Mouse (Mus musculus): ENCODE measurements at regions not wholly inside any gene's neighbourhood (a gene's known extent, or its start where the extent isn't known, plus 50 kb on each side); places are given as distances from the start of the nearest gene placed in this dataset.
A peak's percentile ranks its signal among the peaks of the same experiment; 100 is the strongest.
"Not testable (repeated sequence)": the region's sequence is repeated elsewhere in the genome, so short reads cannot be mapped to it uniquely, and the experiment has no call there.

DNA sequence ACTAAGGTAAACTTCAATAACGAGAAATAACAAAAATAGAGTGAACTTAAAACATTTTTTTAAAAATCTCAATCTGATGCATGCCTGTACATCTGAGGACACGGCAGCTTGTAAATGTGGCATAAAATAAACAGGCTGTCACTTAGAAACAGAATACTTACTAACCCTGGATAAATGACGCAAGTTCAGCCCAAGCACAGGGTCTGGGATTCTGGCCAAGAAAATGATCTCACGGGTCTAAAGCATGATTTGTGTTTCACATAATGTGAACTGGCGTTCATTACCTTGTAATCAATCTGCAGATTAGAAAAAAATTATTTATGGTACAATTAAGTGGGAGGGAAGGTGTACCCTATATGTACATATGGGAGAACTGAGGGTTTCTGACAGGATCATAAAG is 512.1 kb upstream of the Vrk2 start:
- no peak for DNase-seq

- no peak for DNase-seq
Measured at GRCm38 (mm10) chr11:27102906-27103305, 509.1 kb upstream of the Vrk2 start.

GRCm38 (mm10) chr11:27102045-27102444 is 508.2 kb upstream of the Vrk2 start:
- no peak for DNase-seq

GRCm38 (mm10) chr11:27096615-27097014 is 502.8 kb upstream of the Vrk2 start:
- DNase-seq, result no peak

DNA sequence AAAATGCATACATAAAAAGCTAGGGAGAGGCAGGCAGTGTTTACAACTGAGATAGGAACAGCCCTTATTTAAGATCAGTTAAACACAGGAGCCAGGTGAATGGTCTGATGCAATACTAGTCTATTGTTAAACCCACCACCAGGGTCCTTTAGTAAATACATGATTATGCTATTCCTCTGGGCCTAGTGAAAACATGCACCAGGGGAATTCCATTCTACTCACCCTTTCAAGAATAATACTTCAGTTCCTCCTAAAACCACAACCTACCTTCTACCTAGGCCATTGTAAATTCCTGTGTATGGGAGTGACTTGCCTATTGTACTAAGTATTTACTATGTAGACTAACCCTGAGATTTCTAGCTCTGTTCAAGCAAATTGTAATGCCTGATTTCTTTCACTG is 501.7 kb upstream of the Vrk2 start:
- not testable (repeated sequence) for DNase-seq

DNA sequence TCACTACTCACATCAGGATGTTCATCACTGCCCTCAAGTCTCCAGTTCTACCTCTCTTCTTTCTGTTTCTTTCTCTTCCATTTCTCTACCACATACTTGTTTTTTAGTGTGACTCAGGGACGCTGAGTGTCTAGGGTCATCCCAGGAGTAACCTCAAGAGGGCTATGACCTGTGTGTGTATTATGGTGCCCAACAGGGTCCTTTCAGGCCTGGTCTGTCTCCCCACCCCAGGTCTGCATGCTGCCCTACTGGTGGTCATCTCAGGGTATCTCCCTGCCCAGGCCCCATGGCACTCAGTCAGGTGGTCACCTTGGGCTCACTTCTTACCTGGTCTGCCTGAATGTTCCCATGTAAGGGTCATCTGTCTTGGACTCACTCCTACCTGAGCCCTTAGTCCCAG is 492.7 kb upstream of the Vrk2 start:
- DNase-seq, result no peak

DNA sequence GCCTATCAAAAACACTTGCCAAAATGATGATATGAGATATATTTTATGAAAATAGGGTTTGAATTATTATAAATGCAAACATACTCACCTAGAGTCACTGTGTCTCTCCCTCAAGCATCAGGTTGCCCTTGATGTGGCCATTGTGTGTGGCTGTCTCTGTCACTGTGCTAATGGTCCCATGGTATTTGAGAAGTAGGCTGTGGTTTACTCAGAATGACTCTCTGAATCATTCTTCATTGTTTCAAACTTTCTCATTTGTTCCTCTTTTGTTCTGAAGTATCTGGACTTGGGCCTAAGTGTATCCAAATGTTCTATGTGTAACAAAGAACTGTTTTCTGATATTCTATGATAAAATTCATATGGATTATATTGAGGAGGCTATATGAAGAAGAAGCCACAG is 487.4 kb upstream of the Vrk2 start:
- DNase-seq, result no peak

DNA sequence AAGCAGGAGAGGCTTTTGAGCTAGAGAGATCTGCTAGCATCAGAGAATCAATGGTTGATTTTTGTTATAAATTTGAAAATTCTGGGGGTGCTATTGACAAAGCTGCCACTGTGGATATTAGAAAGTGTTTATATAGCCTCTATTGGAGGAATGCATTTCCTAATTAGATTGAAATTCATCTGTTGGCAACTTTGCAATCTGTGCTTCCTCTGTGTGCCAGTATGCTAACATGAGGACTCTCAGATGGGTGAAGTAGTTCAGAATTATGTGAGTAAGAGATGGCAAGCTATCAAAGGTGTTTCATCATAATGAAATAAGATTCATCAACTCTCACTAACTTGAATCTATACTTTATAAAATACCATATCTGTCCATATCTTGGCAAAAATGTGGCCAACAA is 476.6 kb upstream of the Vrk2 start:
- DNase-seq, result no peak

- DNase-seq, result no peak
Measured at GRCm38 (mm10) chr11:27027243-27027852, 433.5 kb upstream of the Vrk2 start.

DNA sequence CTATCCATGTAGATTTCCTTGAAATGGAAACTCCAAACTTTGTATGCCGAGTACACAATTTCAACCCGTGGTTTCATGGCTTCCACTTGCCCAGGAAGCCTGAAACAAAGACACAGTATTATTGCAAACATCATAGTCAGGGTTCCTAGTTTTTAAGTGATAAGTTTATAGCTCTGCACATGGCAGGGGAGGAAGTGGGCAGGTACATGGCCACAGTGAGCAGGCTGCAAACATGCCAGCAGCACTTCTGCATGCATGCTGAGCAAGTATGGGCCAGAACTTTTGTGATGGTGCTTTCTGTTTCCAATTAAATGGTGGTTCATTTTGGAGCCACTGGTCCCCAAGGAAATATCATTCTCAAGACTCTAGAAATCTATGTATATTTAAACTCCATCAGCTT is 431.7 kb upstream of the Vrk2 start:
- DNase-seq, result no peak

GRCm38 (mm10) chr11:26996292-26997099 is 402.7 kb upstream of the Vrk2 start:
- DNase-seq, result no peak

DNA sequence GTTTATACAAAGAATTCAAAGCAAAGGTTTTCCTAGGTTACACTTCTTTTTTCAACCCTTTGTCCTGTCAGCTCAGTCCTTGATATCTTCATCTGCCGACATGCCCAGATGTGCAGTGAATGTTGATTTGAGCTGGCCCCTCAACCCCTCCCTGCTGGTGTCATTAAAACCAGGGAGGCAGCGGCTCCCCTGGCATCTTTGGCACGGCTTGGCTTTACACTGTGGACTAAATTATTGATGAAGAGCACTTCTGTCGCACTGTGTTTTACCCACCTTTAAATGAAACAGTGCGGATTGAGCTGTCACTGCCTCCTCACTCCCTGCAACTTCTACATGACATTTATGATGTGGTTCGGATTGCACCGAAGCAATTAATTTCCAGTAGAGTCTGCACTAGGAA is 387.4 kb upstream of the Vrk2 start:
- DNase-seq, result no peak

DNA sequence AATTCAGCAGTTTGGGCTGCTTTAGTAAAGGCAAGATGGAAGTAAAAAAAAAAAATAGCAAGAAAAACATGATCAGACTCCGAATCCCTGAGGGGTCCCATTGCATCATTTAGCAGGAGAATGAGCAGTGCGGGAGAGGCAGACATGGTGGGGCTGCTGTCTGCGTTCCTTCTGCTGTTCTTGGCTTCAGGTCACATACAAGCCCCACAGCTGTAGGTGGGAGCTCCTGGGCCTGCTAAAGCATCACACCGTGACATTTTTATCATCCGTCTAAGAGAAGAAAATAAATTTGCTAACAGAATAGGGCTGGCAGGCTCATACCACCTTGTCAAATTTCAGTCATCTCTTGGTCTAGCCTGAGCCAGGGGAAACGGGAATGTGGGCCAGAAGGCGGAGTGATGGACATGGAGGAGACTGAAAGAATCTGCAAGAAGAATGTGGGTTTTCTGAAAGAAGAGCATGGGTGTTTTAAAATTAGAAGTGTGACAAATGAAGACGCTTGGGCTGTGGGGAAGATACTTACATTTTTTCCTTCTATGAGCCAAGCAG is 378.8 kb upstream of the Vrk2 start:
- DNase-seq, result peak; percentile 80

GRCm38 (mm10) chr11:26971161-26971560 is 377.4 kb upstream of the Vrk2 start:
- DNase-seq, result no peak

GRCm38 (mm10) chr11:26967427-26967826 is 373.6 kb upstream of the Vrk2 start:
- no peak for DNase-seq

DNA sequence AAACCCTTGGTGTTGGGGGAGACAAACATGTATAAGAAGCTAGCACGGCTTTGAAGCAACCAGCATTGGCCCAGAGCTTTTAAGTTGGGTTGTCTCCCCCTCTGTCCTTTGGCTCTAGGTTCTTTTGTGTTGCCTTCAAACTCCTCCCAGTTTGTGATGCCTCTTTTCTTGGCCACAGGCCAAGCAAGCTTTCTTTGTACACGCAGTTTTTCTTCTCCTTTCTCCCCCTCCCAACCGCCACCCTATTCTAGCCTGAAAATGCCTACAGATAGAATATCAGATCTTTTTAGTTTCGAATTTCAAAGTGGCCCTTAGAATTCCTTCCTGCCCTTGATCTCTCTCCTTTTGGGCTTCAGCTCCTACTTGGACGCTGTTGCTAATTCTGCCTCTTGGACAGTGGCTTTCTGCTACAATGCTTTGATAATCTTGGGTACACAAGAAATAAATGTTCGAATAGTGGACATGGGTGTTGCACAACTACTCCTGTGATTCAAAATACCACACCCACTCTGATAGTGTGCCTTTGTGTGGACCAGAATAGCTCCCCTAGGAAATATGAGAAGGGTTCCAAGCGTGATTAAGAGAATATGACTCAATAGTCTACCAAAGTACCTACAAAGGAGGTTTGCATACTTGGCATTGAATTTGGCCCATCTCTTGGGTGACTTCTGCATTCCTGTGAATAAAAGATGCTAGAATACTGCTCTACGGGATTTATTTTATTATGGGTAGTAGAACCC is 369.3 kb upstream of the Vrk2 start:
- DNase-seq, result no peak

DNA sequence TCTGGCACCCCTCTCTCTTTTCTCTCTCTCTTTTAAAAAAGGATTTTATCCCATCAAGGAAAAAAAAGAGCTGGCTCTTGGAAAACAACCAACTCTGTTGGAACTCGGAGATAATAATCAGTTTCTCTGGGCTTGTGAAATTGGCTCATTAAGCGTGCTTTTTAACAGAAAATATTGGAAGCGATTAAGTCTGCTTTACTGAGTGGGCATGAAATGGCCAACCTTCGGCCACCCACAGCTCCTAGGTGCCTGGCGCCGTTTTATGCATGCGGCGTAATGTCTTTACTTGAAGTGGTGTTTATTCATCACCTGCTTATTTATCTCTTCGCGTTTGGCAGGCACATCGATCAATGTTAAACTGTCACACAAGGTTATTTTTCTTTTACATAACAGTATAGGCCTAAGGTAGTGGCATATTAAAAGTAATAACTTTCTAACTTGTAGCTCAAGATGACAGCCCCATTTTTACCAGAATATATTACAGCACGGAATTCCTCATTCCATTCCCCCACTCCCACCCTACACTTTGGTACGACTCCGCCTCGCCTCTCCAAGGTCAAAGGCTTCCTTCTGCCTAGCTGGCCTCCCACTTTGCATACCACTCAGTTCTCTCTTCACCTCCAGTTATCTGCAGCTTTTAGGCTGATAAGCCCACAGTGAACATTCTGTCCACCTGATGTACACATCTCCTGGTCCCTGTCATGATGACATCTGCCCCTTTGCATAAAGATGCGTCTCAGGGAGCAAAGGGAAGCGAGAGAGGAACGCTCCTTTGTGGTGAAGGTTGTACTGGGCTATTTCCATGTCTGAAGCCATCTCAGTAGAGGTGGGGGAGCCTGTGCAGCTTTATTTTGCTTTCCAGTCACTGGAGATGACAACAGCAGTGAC is 368.5 kb upstream of the Vrk2 start:
- no peak for DNase-seq

- peak; percentile 92 for DNase-seq
Measured at GRCm38 (mm10) chr11:26961336-26961980, 367.7 kb upstream of the Vrk2 start.

GRCm38 (mm10) chr11:26956153-26956552 is 362.4 kb upstream of the Vrk2 start:
- DNase-seq, result no peak

- DNase-seq, result no peak
Measured at GRCm38 (mm10) chr11:26931766-26932165, 338.0 kb upstream of the Vrk2 start.

GRCm38 (mm10) chr11:26907099-26907498 is 313.3 kb upstream of the Vrk2 start:
- no peak for DNase-seq

DNA sequence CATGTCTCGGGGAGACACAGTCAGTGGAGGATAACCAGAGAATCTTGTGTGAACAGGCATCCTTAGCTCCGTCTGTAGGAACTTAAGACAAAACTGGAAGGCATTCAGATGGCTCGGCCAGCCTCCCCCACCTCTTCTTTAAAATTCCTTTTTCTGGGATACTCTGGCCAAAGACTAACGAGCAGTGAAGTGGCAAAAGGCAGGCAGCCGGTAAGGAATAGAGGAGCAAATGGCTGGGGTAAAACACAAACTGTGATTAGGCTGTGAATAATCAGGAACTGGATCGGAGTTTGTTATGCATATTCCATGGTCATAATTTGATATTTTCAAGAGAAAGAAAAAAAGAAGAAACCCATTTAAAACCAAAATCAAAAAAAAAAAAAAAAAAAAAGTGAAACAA is 287.8 kb upstream of the Vrk2 start:
- no peak for DNase-seq

Data from heart, adult 11 months (tissue).